Mouse (Mus musculus): Measurements from ENCODE around the gene Gm10197. TPM values are rescaled to one million over a fixed set of nuclear protein-coding genes. Genes with fewer than 3 reads are reported as not detected.

Gm10197 gene
- polyA plus RNA-seq, 1 experiment, result not detected

DNA sequence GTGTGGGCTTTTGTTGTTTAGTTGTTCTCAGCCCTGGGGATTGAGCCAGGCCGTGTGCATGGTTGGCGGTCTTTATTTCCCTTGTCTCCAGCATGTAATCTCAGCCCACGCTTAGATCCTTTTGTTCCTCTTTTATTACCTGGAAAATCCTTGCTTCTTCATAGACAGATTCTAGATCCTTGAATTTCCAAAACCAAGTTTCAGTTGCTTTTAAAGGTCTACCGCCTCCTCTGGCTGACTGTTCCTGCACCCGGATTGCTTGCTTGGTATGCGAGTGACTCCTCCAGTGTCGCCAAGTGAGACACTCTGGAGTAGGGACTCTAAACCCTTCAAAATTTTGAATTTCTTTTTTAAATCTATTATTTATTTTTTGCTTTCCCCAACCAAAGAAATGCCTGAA is 4.7 kb downstream of the Gm10197 start:
- no peaks in the 10 kb centered on the region for H3K27me3 ChIP-seq (ENCODE audit: control insufficient read depth, insufficient read depth, low read length)
- H3K4me1 ChIP-seq (ENCODE audit: control insufficient read depth, insufficient read depth, low read length), result no peaks in the 10 kb centered on the region
- H3K4me3 ChIP-seq (ENCODE audit: control insufficient read depth, low read depth, low read length), result no peak overlapping the region
- no peak overlapping the region for H3K27ac ChIP-seq (ENCODE audit: control insufficient read depth, insufficient read depth, low read depth, low read length)
- no peaks in the 10 kb centered on the region for H3K36me3 ChIP-seq (ENCODE audit: control insufficient read depth, insufficient read depth, low read length)
- TF ChIP-seq POLR2A (IDR thresholded peaks at IDR 0.05; ENCODE audit: control insufficient read depth, low read depth, low read length) (no peak), CTCF (IDR thresholded peaks at IDR 0.05; ENCODE audit: control insufficient read depth, insufficient read depth, insufficient replicate concordance, low read depth, low read length) (no peak)

GRCm38 (mm10) chr19:53366057-53366775 is 5.3 kb downstream of the Gm10197 start:
- Histone ChIP-seq H3K27me3 (ENCODE audit: control insufficient read depth, insufficient read depth, low read length) (no peaks in the 10 kb centered on the region), H3K4me1 (ENCODE audit: control insufficient read depth, insufficient read depth, low read length) (no peaks in the 10 kb centered on the region), H3K4me3 (ENCODE audit: control insufficient read depth, low read depth, low read length) (no peak overlapping the region), H3K36me3 (ENCODE audit: control insufficient read depth, insufficient read depth, low read length) (no peaks in the 10 kb centered on the region), H3K27ac (ENCODE audit: control insufficient read depth, insufficient read depth, low read depth, low read length) (no peak overlapping the region)
- TF ChIP-seq POLR2A (IDR thresholded peaks at IDR 0.05; ENCODE audit: control insufficient read depth, low read depth, low read length) (no peak), CTCF (IDR thresholded peaks at IDR 0.05; ENCODE audit: control insufficient read depth, insufficient read depth, insufficient replicate concordance, low read depth, low read length) (no peak)

GRCm38 (mm10) chr19:53364963-53365362 is 6.6 kb downstream of the Gm10197 start:
- H3K27ac ChIP-seq (ENCODE audit: control insufficient read depth, insufficient read depth, low read depth, low read length), result peak overlapping the region; percentile 33; the same call in 1 of the 2 replicates
- no peaks in the 10 kb centered on the region for H3K27me3 ChIP-seq (ENCODE audit: control insufficient read depth, insufficient read depth, low read length)
- H3K36me3 ChIP-seq (ENCODE audit: control insufficient read depth, insufficient read depth, low read length), result no peaks in the 10 kb centered on the region
- TF ChIP-seq CTCF (IDR thresholded peaks at IDR 0.05; ENCODE audit: control insufficient read depth, insufficient read depth, insufficient replicate concordance, low read depth, low read length) (no peak), POLR2A (IDR thresholded peaks at IDR 0.05; ENCODE audit: control insufficient read depth, low read depth, low read length) (no peak)
- H3K4me1 ChIP-seq (ENCODE audit: control insufficient read depth, insufficient read depth, low read length), result no peaks in the 10 kb centered on the region
- H3K4me3 ChIP-seq (ENCODE audit: control insufficient read depth, low read depth, low read length), result no peak overlapping the region

GRCm38 (mm10) chr19:53364551-53364950 is 7.0 kb downstream of the Gm10197 start:
- Histone ChIP-seq H3K4me1 (ENCODE audit: control insufficient read depth, insufficient read depth, low read length) (no peaks in the 10 kb centered on the region), H3K27ac (ENCODE audit: control insufficient read depth, insufficient read depth, low read depth, low read length) (no peak overlapping the region), H3K27me3 (ENCODE audit: control insufficient read depth, insufficient read depth, low read length) (no peaks in the 10 kb centered on the region), H3K36me3 (ENCODE audit: control insufficient read depth, insufficient read depth, low read length) (no peaks in the 10 kb centered on the region), H3K4me3 (ENCODE audit: control insufficient read depth, low read depth, low read length) (no peak overlapping the region)
- no peak for TF ChIP-seq POLR2A (IDR thresholded peaks at IDR 0.05; ENCODE audit: control insufficient read depth, low read depth, low read length)
- no peak for TF ChIP-seq CTCF (IDR thresholded peaks at IDR 0.05; ENCODE audit: control insufficient read depth, insufficient read depth, insufficient replicate concordance, low read depth, low read length)

- H3K4me3 ChIP-seq (ENCODE audit: control insufficient read depth, low read depth, low read length), result no peak overlapping the region
- TF ChIP-seq CTCF (IDR thresholded peaks at IDR 0.05; ENCODE audit: control insufficient read depth, insufficient read depth, insufficient replicate concordance, low read depth, low read length) (peak; percentile 78; the same call in 1 of the 2 replicates), POLR2A (IDR thresholded peaks at IDR 0.05; ENCODE audit: control insufficient read depth, low read depth, low read length) (no peak)
- H3K36me3 ChIP-seq (ENCODE audit: control insufficient read depth, insufficient read depth, low read length), result no peaks in the 10 kb centered on the region
- no peak overlapping the region for H3K27ac ChIP-seq (ENCODE audit: control insufficient read depth, insufficient read depth, low read depth, low read length)
- peaks cover 2% of the 10 kb centered on the region for H3K4me1 ChIP-seq (ENCODE audit: control insufficient read depth, insufficient read depth, low read length)
- no peaks in the 10 kb centered on the region for H3K27me3 ChIP-seq (ENCODE audit: control insufficient read depth, insufficient read depth, low read length)
Observed at GRCm38 (mm10) chr19:53362967-53363366, 8.6 kb downstream of the Gm10197 start.

DNA sequence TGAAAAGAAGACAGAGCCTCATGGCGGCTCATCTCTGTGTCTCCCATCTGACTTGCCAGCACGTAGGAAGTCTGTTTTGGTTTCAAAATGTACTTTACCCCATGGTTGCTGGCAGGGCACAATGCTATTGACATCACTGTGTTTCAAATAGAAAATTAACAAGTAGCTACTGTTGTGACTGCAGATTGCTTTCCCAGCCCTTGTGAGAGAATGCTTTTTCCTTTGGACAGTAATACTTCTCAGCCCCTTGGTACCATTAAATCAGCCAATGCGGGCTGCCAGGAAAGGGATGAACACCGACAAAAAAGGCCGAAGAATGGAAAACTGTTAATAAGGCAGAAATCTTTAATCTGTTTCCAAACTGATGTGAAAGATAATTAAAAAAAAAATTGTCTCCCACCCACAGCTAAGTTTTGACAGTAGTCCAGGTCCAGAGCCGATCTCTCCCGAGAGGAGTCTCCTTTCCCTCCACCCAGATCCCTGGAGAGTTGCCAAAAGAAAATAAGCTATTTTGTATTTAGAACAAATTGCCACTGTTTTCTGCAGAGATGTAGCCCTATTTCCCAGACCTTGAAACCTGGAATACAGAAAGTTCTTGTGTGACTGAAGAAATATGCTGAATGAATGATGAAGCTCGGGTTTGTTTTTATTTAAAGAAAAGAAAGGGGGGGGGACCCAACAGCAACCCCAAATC is 11.2 kb downstream of the Gm10197 start:
- peak overlapping the region; percentile 50; the same call in 1 of the 2 replicates for H3K27ac ChIP-seq (ENCODE audit: control insufficient read depth, insufficient read depth, low read depth, low read length)
- no peaks in the 10 kb centered on the region for H3K36me3 ChIP-seq (ENCODE audit: control insufficient read depth, insufficient read depth, low read length)
- H3K27me3 ChIP-seq (ENCODE audit: control insufficient read depth, insufficient read depth, low read length), result no peaks in the 10 kb centered on the region
- H3K4me1 ChIP-seq (ENCODE audit: control insufficient read depth, insufficient read depth, low read length), result peaks cover 2% of the 10 kb centered on the region
- no peak for TF ChIP-seq POLR2A (IDR thresholded peaks at IDR 0.05; ENCODE audit: control insufficient read depth, low read depth, low read length)
- TF ChIP-seq CTCF (IDR thresholded peaks at IDR 0.05; ENCODE audit: control insufficient read depth, insufficient read depth, insufficient replicate concordance, low read depth, low read length), result no peak
- no peak overlapping the region for H3K4me3 ChIP-seq (ENCODE audit: control insufficient read depth, low read depth, low read length)

Measured in testis, adult 2 months (tissue).